Mouse (Mus musculus): Measurements from ENCODE around the gene Tmprss6. TPM values are rescaled to one million over a fixed set of nuclear protein-coding genes. Genes with fewer than 3 reads are reported as not detected.

Tmprss6 gene
- total and polyA plus RNA-seq, 3 experiments = 0.59 to 4.7 (median 3.3) TPM

- peak; percentile 71 for DNase-seq
Measured at GRCm38 (mm10) chr15:78482518-78482917, 14.1 kb upstream of the Tmprss6 start.

GRCm38 (mm10) chr15:78481448-78482000, 13.1 kb upstream of the Tmprss6 start:
- DNase-seq = no peak

- DNase-seq = no peak
Measured at GRCm38 (mm10) chr15:78480991-78481390, 12.6 kb upstream of the Tmprss6 start.

GRCm38 (mm10) chr15:78480111-78480510, 11.7 kb upstream of the Tmprss6 start:
- no peak for DNase-seq

- no peak for DNase-seq
Measured at GRCm38 (mm10) chr15:78479470-78479869, 11.0 kb upstream of the Tmprss6 start.

- no peak for DNase-seq
Measured at GRCm38 (mm10) chr15:78478073-78478472, 9.6 kb upstream of the Tmprss6 start.

GRCm38 (mm10) chr15:78476878-78477277, 8.4 kb upstream of the Tmprss6 start:
- no peak for DNase-seq

GRCm38 (mm10) chr15:78475604-78476031, 7.2 kb upstream of the Tmprss6 start:
- DNase-seq = peak; percentile 66

- no peak for DNase-seq
Measured at GRCm38 (mm10) chr15:78473442-78473841, 5.0 kb upstream of the Tmprss6 start.

GRCm38 (mm10) chr15:78471902-78472301, 3.5 kb upstream of the Tmprss6 start:
- DNase-seq = no peak

GRCm38 (mm10) chr15:78470495-78471276, 2.3 kb upstream of the Tmprss6 start:
- DNase-seq = peak; percentile 56

GRCm38 (mm10) chr15:78467570-78467969, 864 bp downstream of the Tmprss6 start:
- peak; percentile 70 for DNase-seq

- DNase-seq = no peak
Measured at GRCm38 (mm10) chr15:78466809-78467208, 1.6 kb downstream of the Tmprss6 start.

- DNase-seq = no peak
Measured at GRCm38 (mm10) chr15:78462981-78463380, 5.5 kb downstream of the Tmprss6 start.

- peak; percentile 62 for DNase-seq
Measured at GRCm38 (mm10) chr15:78457193-78457592, 11.2 kb downstream of the Tmprss6 start.

- DNase-seq = peak; percentile 25
Measured at GRCm38 (mm10) chr15:78456051-78456450, 12.4 kb downstream of the Tmprss6 start.

GRCm38 (mm10) chr15:78455168-78455567, 13.3 kb downstream of the Tmprss6 start:
- DNase-seq = peak; percentile 65

- no peak for DNase-seq
Measured at GRCm38 (mm10) chr15:78452929-78453328, 15.5 kb downstream of the Tmprss6 start.

GRCm38 (mm10) chr15:78451201-78451600, 17.2 kb downstream of the Tmprss6 start:
- DNase-seq = no peak

GRCm38 (mm10) chr15:78450419-78450768, 18.0 kb downstream of the Tmprss6 start:
- no peak for DNase-seq

GRCm38 (mm10) chr15:78449694-78450418, 18.6 kb downstream of the Tmprss6 start:
- DNase-seq = peak; percentile 88

GRCm38 (mm10) chr15:78449131-78449530, 19.3 kb downstream of the Tmprss6 start:
- DNase-seq = no peak
